Mouse (Mus musculus) lung, postnatal 0 days (tissue): Measurements from ENCODE around the gene Armc9. TPM values are rescaled to one million over a fixed set of nuclear protein-coding genes. Genes with fewer than 3 reads are reported as not detected.
A peak's percentile ranks its signal among the peaks of the same experiment; 100 is the strongest.

Source experiments
- ATAC-seq: fragments of 200-750 bp; cut with Nextera tagmentation; 2 replicates; pipeline ENCODE4 v1.8.0; 2017; ENCODE audit warnings: moderate library complexity
- DNase-seq: peaks from one replicate; pipeline ENCODE4 v3.0.0-alpha.2; 2016; ENCODE audit warnings: low spot score
- H3K27ac ChIP-seq: fragments of 300-500 bp; sonication (generic); 2 replicates; pipeline ENCODE4 v1.5.1; 2014; ENCODE audit warnings: antibody characterized with exemption, mild to moderate bottlenecking, low read length, mixed read lengths
- H3K27me3 ChIP-seq: fragments of 300-500 bp; sonication (generic); replicated peaks from 2 replicates; pipeline ENCODE4 v1.6.1; 2014; ENCODE audit warnings: low read length, mixed read lengths; ENCODE audit not compliant: insufficient read depth
- H3K36me3 ChIP-seq: fragments of 300-500 bp; sonication (generic); 2 replicates; pipeline ENCODE4 v1.6.1; 2014; ENCODE audit warnings: low read length, mixed read lengths; ENCODE audit not compliant: insufficient read depth
- H3K4me1 ChIP-seq: fragments of 300-500 bp; sonication (generic); 2 replicates; pipeline ENCODE4 v1.6.1; 2014; ENCODE audit warnings: antibody characterized with exemption, low read depth, low read length, mixed read lengths; ENCODE audit not compliant: insufficient read depth
- H3K4me2 ChIP-seq: fragments of 300-500 bp; sonication (generic); replicated peaks from 2 replicates; pipeline ENCODE4 v1.6.1; 2014; ENCODE audit warnings: low read depth, mild to moderate bottlenecking, low read length, moderate library complexity, mixed read lengths
- H3K4me3 ChIP-seq: fragments of 300-500 bp; sonication (generic); 2 replicates; pipeline ENCODE4 v1.5.1; 2014; ENCODE audit warnings: low read depth, low read length
- H3K9ac ChIP-seq: fragments of 300-500 bp; sonication (generic); replicated peaks from 2 replicates; pipeline ENCODE4 v1.6.1; 2014; ENCODE audit warnings: low read depth, mild to moderate bottlenecking
- H3K9me3 ChIP-seq: fragments of 300-500 bp; sonication (generic); 2 replicates; pipeline ENCODE4 v1.6.1; 2016; ENCODE audit warnings: low read length, mixed read lengths
- CTCF ChIP-seq: IDR thresholded peaks from 2 replicates; pipeline ENCODE4 v1.5.1; 2016; ENCODE audit warnings: antibody characterized with exemption, mild to moderate bottlenecking
- EP300 ChIP-seq: IDR thresholded peaks from 2 replicates; pipeline ENCODE4 v1.6.1; 2016; ENCODE audit warnings: antibody characterized with exemption, mild to moderate bottlenecking, control low read depth
- WGBS: fragments of 180-500 bp; shearing (Covaris S2); extraction: QIAGEN DNeasy Blood & Tissue Kit; methylation state at CpG from one replicate; pipeline ENCODE4 v1.1.7; 2014; 5-methylcytosine and 5-hydroxymethylcytosine counted together
- polyA plus RNA-seq: library from polyadenylated mRNA; unstranded; fragments of >200 nt; fragmentation: Nextera tagmentation; extraction: Ambion mirVana; gene quantifications from 2 replicates; pipeline ENCODE4 v1.2.1, GENCODE M21; 2015

Armc9 gene
- polyA plus RNA-seq, 1 experiment from 2014 or later: 8.7 TPM

- H3K4me2 ChIP-seq: no peak within 1 kb of the TSS
- no peak for TF ChIP-seq CTCF
- TF ChIP-seq EP300: no peak
- H3K36me3 ChIP-seq: peaks cover 22% of the 10 kb centered on the region; the same call in 1 of the 2 replicates
- no peak within 1 kb of the TSS for H3K9ac ChIP-seq
- no peak within 1 kb of the TSS for H3K4me3 ChIP-seq
- H3K27me3 ChIP-seq: no peaks in the 10 kb centered on the region
- DNase-seq (no peak), ATAC-seq (no peak)
- no peaks in the 10 kb centered on the region for H3K4me1 ChIP-seq
- 97% methylated on average over 4 of the region's 4 CpGs for WGBS
- no peaks in the 10 kb centered on the region for H3K9me3 ChIP-seq
- H3K27ac ChIP-seq: no peak within 1 kb of the TSS
These were observed 21.2 kb upstream of the Armc9 start, which contains the start of gene Gm21972 for GRCm38 (mm10) chr1:86133337-86133736. Gm21972 (plus strand) TSS chr1:86133637.

- WGBS: 93% methylated on average over 6 of the region's 6 CpGs
- DNase-seq (no peak), ATAC-seq (no peak)
- no peaks in the 10 kb centered on the region for H3K4me1 ChIP-seq
- peaks cover 17% of the 10 kb centered on the region; the same call in 1 of the 2 replicates for H3K36me3 ChIP-seq
- H3K27me3 ChIP-seq: no peaks in the 10 kb centered on the region
- TF ChIP-seq EP300 (no peak), CTCF (no peak)
- no peak overlapping the region for H3K4me3 ChIP-seq
- no peaks in the 10 kb centered on the region for H3K9me3 ChIP-seq
- no peak overlapping the region for H3K27ac ChIP-seq
- no peak overlapping the region for H3K9ac ChIP-seq
- H3K4me2 ChIP-seq: no peak overlapping the region
These were observed 19.3 kb upstream of the Armc9 start for GRCm38 (mm10) chr1:86135315-86135714.

- peaks cover 8% of the 10 kb centered on the region; the same call in 1 of the 2 replicates for H3K36me3 ChIP-seq
- no peak overlapping the region for H3K27ac ChIP-seq
- H3K9ac ChIP-seq: no peak overlapping the region
- TF ChIP-seq CTCF (no peak), EP300 (no peak)
- H3K27me3 ChIP-seq: no peaks in the 10 kb centered on the region
- no peaks in the 10 kb centered on the region for H3K9me3 ChIP-seq
- no peak overlapping the region for H3K4me2 ChIP-seq
- H3K4me3 ChIP-seq: no peak overlapping the region
- 86% methylated on average over 3 of the region's 3 CpGs for WGBS
- DNase-seq: no peak
- no peak for ATAC-seq
- no peaks in the 10 kb centered on the region for H3K4me1 ChIP-seq
These were observed 13.5 kb upstream of the Armc9 start for GRCm38 (mm10) chr1:86141081-86141480.

- Histone ChIP-seq H3K27me3 (no peaks in the 10 kb centered on the region), H3K27ac (peak overlapping the region; percentile 20; the same call in 1 of the 2 replicates), H3K9me3 (no peaks in the 10 kb centered on the region), H3K4me3 (no peak overlapping the region), H3K4me1 (no peaks in the 10 kb centered on the region), H3K9ac (no peak overlapping the region), H3K36me3 (peaks cover 5% of the 10 kb centered on the region; the same call in 1 of the 2 replicates), H3K4me2 (no peak overlapping the region)
- WGBS: 58% methylated on average over 4 of the region's 4 CpGs
- TF ChIP-seq EP300: no peak
- no peak for TF ChIP-seq CTCF
- ATAC-seq: peak; percentile 64
- no peak for DNase-seq
These were observed 11.4 kb upstream of the Armc9 start for GRCm38 (mm10) chr1:86143165-86143564.

- H3K27me3 ChIP-seq: no peaks in the 10 kb centered on the region
- no peaks in the 10 kb centered on the region for H3K4me1 ChIP-seq
- H3K36me3 ChIP-seq: peaks cover 1% of the 10 kb centered on the region; the same call in 1 of the 2 replicates
- no peak for DNase-seq
- no peaks in the 10 kb centered on the region for H3K9me3 ChIP-seq
- H3K9ac ChIP-seq: no peak overlapping the region
- ATAC-seq: no peak
- 74% methylated on average over 21 of the region's 21 CpGs for WGBS
- H3K27ac ChIP-seq: no peak overlapping the region
- no peak overlapping the region for H3K4me3 ChIP-seq
- TF ChIP-seq EP300 (no peak), CTCF (peak; percentile 49)
- no peak overlapping the region for H3K4me2 ChIP-seq
These were observed 10.3 kb upstream of the Armc9 start for GRCm38 (mm10) chr1:86144001-86144944.

GRCm38 (mm10) chr1:86146293-86146692 is 8.3 kb upstream of the Armc9 start:
- no peaks in the 10 kb centered on the region for H3K36me3 ChIP-seq
- H3K27ac ChIP-seq: no peak overlapping the region
- DNase-seq (no peak), ATAC-seq (no peak)
- H3K4me3 ChIP-seq: no peak overlapping the region
- no peaks in the 10 kb centered on the region for H3K4me1 ChIP-seq
- TF ChIP-seq CTCF (no peak), EP300 (no peak)
- H3K9ac ChIP-seq: no peak overlapping the region
- H3K9me3 ChIP-seq: no peaks in the 10 kb centered on the region
- 82% methylated on average over 5 of the region's 5 CpGs for WGBS
- H3K4me2 ChIP-seq: no peak overlapping the region
- H3K27me3 ChIP-seq: no peaks in the 10 kb centered on the region
